Mouse (Mus musculus) adrenal gland, postnatal 4 days (tissue): ENCODE measurements around the gene Ercc5. TPM values are rescaled to one million over a fixed set of nuclear protein-coding genes. Genes with fewer than 3 reads are reported as not detected.

ENCODE experiments used
- DNase-seq, 2 experiments: peaks; one replicate each; pipeline ENCODE4 v3.0.0; 2021 to 2022; ENCODE audit warnings: low spot score in 2 of 2, mixed read lengths in 2 of 2
- long read RNA-seq, 2 experiments: library from polyadenylated mRNA; stranded (forward); transcript quantifications; one replicate each; pipeline ENCODE4 v2.0.0; 2021
- total RNA-seq, 2 experiments: library from RNA; stranded (reverse); gene quantifications; 2 replicates each; pipeline ENCODE4 v1.2.3; 2021

Gene Ercc5
- 10 to 100 TPM; 24.3 to 29.5 TPM for total RNA-seq
- long read RNA-seq, experiment 1, transcript Ercc5-201 (15 exons, 3,907 nt) = major isoform, 5 of 9 reads
- long read RNA-seq, experiment 1, partial matches to known transcripts = 1 of 9 reads
- long read RNA-seq, experiment 1, other reads (novel, unspliced or antisense) = 3 of 9 reads
- long read RNA-seq, experiment 2, full-length matches to known transcripts = 27 of 40 reads
- long read RNA-seq, experiment 2, partial matches to known transcripts = 6 of 40 reads
- long read RNA-seq, experiment 2, other reads (novel, unspliced or antisense) = 7 of 40 reads

DNA sequence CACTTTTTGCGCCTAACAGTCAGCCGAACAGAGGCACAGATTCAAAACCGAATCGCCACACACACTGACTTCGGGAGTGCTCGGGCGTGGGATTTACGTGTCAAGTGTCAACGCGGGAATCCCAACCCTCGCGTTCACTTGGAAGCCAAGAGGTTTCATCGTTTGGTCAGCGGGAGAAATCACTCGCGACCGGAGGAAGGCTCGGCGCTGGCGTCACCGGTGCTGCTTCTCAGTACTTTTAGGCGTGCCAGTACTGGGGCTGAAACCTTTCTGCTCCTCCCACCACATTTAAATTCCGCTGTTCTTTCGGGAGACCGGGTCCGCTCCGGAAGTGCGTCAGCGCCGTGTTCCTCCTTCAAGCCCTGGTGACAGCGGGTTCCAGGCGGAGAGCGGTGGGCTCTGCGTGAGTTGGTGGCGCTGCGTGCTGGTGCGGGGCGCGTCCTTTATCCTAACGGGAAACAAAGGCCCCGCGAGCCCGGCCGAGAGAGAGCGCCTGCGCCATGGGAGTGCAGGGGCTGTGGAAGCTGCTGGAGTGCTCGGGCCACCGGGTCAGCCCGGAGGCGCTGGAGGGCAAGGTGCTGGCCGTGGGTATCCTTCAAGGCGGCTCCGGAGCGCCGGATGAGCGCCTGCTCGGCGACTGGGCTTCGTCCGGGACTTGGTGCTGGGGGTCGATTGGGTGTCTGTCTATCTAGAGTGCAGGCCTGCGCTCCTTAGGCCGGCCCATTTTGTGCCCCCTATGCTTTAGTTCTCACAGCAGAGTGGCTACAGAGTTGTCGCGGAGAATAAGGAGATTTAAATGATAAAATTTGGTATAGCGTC lies at the start of gene Ercc5:
Gene Ercc5 (plus strand): TSS at position 182 of the 819 bp plus-strand sequence.
- peak; percentile 40 to 70 for DNase-seq

DNA sequence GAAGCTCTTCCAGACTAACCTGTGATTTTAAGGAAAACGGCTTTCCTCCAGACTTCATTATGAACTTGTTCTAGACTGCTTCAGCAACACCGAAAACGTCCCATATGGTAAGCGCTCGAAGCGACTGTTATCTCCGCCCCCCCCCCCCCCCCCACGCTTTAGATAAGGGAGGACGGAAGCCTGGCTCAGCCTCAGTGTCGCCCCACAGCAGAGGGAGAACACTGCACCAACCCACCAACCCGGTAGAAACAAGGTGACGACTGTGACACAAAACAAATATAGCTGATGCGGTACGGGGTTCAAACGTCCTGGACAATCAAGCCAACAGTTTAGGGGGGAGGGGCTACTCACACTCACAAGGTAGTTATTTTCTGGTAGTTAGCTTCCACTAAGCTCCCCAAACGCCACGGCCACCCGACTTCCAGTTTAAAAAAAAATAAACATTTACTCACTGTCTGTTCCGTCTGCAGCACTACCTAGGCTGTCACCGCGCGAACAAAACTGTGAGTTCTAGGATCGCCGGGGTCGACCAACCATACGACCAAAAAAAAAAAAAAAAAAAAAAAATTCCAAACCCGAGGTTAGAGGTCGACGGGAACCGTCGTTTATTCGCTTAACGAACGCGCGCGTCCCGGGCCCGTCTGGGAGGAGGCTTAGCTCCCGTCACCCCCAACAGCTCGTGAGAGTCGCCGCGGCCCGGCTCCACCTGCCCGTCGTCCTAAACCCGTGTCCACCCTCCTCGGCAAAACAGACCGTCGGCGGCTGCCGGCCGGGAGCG lies 45.9 kb upstream of the Ercc5 start:
- DNase-seq = peak in 1 of 2 experiments; percentile 6

DNA sequence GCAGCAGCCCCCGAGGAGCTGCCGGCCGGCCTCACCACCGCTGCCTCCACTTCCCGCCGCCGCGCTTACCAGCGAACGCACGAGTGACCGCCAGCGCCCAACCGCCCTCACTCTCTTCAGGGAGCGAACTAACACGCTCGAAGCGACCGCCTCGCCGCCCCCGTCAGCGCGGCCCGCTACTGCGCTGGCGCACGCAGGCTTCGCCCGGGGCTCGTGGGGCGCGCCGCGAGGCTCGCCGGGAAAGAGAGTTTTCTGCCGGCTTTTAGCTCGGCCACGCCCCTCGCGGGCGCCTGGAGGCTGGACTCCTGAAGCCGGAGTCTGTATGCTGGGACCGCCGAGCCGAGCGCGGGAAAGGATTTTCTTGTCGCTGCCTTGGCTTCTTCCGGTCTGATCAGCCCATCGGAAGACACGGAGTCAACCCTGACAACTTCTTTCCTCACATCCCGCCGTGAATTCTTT lies 45.3 kb upstream of the Ercc5 start, which contains the start of gene Tex30:
Gene Tex30 (minus strand): TSS at position 183 of the 459 bp plus-strand sequence.
- DNase-seq = peak; percentile 81 to 87

DNA sequence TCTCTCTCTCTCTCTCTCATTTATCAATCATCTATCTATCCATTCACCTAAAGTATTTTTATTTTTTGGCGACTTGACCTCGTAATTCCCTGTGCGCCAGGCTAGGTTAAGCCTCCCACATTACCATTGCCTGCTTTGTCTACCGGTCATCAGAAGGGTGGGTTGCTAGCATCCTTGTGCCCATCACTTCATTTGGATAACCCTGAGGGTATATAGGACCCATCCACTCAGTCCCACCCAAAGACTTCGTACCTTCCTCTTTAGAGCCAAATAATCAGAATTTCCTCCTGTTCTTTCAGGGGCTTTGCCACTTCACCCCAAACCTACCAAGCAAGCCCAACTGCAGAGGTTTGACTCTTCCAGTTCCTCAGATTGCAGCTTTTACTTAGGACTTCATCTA lies 44.6 kb upstream of the Ercc5 start:
- DNase-seq = no peak

DNA sequence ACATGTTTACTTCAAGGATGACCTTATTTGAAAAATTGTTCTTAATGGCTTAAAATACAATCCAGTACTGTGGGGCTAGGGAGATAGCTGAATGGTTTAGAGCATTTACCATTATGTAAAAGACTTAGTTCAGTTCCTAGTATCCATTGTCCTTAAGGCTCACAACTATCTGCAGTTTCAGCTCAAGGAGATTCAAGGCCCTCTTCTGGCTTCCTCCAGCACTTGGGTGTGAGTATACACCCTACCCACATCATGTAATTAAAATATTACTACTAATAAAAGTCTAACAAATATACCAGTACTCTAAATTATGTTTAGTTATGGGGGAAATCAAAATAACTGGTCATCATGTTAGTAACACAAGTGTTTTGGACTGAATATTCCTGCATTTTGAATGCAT lies 30.0 kb upstream of the Ercc5 start:
- DNase-seq = no peak

DNA sequence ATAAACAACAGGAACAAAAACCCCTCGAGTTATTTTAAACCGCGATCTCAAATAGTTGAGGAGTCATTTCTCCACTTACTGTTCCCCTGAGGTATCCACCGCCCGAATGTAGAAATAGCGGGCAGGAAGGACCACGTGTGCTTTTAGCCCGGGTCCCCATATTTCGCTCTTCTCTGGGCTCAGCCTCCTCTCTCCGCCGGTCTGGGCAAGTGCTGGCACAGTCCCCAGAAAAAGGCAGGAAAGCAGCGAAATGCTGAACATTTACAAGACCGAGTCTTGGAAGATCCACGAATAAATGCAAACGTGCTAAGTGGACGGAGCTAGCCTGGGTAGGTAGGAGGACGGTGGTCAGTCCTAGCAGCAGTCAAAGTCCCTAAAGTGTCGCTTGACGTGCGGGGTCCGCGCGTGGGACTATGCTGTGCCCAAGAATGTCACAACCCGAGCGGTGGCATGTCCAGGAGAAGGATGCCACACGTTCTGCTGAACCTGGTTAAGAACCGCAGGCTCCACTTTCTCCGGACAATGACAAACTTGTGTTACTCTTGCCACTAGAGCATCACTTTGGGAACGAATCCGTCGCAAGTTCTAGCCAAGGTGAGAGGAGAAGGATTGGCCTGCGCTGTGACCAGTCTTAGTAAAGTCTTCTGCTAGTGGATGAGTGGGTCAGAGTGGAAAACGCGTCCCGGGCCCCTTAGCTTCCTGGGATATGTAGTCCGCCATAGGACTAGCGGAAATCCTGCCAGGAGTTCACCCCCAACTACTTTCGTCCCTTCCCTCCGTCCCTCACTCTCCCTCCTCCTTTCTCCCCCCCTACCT lies 29.1 kb upstream of the Ercc5 start, which contains the start of the genes Kdelc1 and Bivm:
Gene Kdelc1 (minus strand): TSS at position 570 of the 816 bp plus-strand sequence.
Gene Bivm (plus strand): TSS at position 719 of the 816 bp plus-strand sequence.
- peak; percentile 56 to 68 for DNase-seq

DNA sequence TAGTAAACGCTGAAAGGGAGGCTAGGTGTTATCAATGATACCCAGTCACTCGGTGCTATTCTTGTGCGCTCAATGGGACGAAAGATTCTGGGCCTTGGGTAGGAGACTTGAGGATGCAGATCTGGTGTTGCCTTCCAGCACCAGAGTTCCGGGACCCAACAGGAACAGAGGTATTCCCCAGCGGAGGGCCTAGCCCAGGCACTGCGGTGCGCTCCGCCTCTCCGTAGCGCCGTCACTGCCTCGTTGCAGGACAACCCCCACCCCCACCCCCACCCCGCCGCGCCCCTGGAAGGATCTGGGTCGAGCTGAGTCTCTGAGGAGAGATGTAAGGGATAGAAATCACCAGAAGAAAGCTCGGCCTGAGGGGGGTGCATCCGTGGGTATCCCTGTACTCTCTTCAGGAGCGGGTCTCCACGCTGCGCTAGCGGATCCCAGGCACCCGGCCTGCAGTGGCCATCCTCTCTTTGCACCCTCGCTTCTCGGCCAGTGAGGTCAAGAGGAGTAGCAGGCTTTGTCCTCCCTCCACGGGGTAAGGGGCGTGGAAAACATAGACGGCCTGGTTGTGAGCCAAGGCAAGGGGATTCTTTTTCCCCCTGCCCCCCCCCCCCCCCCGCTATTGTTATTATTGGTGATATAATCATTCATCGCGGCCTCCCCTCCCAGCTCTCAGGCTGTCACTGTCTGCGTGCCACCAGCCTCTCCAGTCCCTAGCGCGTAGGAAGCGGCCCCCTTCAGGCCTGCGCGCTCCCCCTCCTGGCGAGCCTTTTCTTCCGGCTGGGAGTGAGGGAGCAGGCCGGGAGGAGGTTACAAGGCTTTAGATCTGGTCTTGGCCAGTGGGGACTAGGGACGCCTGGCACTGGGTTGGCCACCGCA lies 28.1 kb upstream of the Ercc5 start:
- peak; percentile 49 to 71 for DNase-seq

DNA sequence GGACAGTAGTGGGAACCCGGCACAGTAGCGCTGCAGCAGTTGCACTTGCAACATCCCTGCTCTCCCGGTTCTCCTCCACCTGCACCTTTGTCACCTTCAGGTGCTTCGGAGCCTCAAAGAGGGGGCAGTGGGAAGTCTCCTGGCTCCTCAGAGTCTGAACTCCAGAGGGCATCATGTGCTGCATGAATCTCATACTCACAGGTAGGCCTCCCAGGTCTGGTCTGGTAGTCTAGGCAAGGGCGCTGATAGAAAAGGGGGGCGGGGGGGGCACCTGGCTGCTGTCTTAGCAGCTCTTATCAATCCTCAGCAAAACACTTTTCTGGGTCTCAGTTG lies 27.5 kb upstream of the Ercc5 start:
- DNase-seq = no peak

DNA sequence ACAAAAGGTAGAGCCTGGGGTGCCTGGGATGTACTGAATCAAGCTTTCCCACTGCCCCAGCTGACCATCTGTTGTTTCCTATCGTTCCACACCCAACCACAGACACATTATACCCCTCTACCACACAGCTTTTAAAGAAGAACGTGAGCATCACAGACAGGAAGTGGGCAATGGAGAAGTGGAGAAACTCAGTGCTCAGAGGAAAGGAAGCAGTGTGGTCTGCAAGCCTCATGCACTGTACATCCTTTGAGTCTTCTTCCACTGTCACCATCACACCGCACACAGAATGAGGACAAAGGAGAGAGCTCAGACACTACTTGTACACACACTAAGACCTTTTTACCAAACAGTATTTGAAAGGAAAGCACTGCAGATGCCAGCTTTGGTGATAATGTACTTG lies 25.3 kb upstream of the Ercc5 start:
- no peak for DNase-seq

DNA sequence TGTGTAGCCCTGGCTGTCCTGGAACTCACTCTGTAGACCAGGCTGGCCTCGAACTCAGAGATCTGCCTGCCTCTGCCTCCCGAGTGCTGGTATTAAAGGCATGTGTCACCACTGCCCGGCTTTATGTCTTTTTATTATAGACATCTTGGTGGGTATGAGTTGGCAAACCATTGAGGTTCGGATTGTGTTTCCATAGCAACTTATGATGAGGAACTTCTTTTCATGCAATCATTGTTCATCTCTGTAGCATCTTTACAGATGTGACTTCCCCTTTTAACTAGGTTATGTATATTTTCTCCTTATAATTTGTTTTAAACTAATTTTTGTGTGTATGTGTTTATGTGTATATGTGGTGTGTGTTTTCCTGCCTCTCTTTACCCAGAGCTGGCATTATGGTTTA lies 22.0 kb upstream of the Ercc5 start:
- no peak for DNase-seq

DNA sequence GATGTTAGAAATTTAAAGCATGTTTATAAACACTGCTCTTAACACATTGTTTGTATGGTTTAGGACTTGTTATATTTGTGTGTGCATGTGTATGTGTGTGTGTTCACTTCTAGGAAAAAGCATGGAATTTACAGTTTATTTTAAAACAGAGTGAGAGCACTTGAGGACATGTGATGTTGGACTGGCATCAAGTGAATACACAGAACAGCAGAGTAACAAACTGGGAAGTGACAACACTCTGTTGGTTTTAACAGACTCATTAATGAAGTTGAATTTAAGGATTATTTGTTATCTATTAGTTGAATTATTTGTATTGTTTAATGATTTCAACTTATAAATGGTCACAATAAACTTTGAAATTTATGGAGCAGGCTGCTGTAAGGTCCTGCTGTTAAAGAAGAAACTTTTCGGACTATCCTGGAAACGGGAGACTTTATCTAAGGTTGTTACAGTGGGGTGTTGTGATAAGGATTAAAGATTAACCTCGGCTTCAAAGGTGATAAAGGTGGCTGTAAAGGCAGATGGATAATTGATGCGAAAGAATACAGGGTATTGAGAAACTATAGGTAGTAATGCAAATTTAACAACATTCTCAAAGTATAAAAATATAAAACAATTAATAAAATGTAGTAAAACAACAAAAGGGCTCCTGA lies 17.5 kb upstream of the Ercc5 start:
- no peak for DNase-seq

DNA sequence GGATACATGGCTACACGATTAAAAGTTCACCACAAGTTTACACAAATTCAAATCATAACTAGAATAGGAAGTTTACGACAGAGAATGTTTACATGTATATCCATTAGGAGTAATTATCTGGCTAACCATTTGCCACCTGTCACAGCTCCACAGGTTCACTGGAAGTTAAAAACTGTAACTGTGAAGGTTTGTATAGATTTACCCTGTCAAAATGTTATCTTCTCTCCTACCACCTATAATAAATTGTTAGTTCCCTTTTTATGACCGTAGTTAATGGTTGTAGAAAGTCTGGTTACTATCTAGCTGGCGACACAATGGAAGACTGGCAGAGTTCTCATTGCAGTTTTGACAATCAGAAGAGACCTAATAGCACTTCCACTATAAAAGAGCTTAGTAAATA lies 7.3 kb upstream of the Ercc5 start:
- DNase-seq = no peak

DNA sequence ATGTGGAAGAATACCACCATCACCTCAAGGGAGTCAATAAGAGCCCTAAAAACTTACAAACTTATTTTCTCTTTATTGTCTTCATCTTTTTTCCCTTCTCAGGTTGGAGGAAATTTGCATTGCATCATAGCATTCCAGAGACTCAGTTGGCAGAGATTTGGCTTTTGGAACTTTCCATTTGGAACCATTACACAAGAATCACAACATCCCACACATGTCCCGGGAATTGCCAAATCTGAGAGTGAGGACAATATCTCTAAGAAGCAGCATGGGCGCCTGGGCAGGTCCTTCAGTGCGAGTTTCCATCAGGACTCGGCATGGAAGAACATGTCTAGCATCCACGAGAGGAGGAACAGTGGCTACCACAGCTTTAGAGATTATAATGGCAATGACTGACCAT lies 4.8 kb upstream of the Ercc5 start:
- DNase-seq = no peak

DNA sequence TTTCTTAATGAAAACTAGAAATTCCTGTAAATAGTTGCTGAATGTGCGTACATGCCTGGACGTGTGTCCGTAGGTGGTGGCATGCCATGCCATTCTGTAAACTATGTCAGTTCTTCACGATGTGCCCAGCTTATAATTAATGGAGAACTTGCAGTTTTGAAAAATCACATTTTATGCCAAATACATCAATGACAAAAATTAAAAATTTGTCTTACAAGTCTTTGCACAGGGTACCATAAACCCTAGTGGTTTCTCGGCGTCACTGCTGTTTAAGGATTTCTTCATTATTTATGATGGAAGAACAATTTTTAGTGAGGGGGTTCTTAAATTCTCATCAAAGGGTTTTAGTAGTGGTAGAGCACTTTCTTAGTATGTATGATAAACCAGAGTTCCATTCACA lies 1.2 kb downstream of the Ercc5 start:
- DNase-seq = no peak

DNA sequence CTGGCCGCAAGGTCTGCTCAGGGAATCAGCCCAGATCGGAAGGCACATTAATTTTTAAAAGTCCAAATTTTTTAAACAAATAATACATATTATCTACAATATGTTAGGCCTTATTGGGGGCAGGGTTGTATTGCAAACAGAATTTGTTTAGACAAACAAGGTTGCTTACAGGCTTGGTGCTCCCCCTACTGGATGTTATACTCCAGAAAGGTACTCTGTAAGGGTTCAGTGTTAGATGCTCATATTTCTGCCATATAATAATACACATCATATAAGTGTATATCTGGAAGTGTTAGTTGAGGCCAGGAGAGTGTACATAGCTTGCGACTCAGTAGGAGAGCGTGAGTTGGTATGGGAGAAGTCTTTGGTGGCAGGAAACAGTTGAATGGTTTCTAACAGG lies 7.7 kb downstream of the Ercc5 start:
- no peak for DNase-seq

DNA sequence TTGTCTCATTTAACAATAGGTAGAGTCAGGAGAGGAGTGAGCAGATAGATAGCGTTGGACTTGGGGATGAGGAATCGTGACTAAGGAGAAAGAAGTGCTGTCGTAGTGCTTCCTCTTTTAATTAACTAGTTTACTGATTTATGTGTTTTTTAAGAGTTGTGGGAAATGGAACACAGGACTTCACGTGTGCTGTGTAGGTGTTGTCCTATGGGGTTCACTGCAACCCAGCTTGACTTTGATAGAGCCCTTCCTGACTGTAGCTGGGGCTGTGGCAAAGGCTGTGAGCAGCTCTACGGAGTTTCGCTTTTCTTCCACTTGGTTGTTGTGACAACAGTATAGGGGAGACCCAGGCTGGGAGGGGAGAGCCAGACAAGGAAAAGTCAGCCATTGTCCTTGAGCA lies 10.8 kb downstream of the Ercc5 start:
- DNase-seq = no peak

DNA sequence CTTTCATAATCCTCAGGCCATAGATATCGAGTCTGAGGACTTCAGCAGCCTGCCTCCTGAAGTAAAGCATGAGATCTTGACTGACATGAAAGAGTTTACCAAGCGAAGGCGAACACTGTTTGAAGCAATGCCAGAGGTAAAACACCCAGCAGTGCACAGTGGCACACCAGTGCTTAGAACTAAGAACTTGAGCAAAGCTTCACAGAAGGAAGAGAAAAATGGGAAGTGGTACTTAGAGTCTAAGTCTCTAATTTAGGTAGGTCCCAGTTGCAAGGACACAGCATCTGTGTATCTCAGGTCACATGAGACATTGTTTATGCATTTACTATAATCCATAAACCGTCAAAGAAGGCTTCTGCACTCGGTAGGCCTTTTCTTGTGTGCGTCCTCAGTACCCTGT lies 14.3 kb downstream of the Ercc5 start:
- no peak for DNase-seq

DNA sequence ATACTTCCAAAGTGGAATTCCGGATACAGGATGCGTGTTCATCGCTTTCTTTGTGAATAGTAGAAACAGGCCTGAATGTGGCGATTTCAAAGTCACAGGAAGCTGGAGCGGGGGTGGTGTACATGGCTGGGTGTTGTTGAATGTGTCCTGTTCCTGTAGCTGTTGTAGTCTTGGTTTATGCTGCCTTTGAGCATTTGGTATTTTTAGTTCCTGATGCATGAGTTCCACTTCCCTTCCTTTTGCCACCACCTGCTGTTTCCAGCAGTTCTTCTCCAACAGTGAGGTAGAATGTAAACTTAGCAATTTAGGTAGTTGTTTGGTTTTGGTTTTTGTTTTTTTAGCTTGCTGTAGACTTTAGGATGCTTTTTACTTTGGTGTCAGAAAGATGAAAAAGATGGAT lies 14.8 kb downstream of the Ercc5 start:
- no peak for DNase-seq

DNA sequence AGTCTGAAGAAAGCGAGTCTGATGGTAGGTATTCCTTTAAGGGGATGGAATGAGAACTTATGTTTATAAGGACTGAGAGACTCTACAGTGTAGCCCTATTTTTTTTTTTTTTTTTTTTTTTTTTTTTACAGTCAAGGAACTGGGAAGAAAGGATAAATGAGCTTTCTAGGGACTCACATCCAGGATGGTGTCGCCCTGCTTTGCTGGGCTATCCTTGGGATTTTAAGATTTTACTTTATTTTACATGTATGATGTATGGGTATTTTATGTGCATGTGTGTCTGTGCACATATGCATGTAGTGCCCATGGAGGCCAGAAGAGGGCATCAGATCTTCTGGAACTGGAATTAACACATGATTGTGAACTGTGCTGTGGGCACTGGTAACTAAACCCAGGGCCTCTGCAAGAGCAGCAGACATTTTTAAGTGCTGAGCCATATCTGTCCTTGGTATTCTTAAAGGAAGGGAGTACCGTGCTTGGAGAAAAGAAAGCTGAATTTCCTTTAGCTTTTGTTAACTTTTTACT lies 20.4 kb downstream of the Ercc5 start:
- DNase-seq = no peak
